Mouse (Mus musculus): Measurements from ENCODE around the gene Slc39a12. TPM values are rescaled to one million over a fixed set of nuclear protein-coding genes. Genes with fewer than 3 reads are reported as not detected.

Slc39a12 gene
- polyA plus RNA-seq (2016; fragmentation: Nextera tagmentation; extraction: Ambion mirVana) = 0.11 TPM in 1 of 2 replicates, not detected in the other

- H3K36me3 ChIP-seq = no peaks in the 10 kb centered on the region
- WGBS = 51% methylated on average over 5 of the region's 5 CpGs
- H3K27me3 ChIP-seq (replicated peaks) = no peaks in the 10 kb centered on the region
- H3K4me1 ChIP-seq (replicated peaks) = no peaks in the 10 kb centered on the region
- no peak within 1 kb of the TSS for H3K9ac ChIP-seq
- ATAC-seq (ENCODE audit: insufficient number of reproducible peaks, low FRiP score) = no peak
- H3K27ac ChIP-seq (ENCODE audit: poor library complexity, severe bottlenecking) = no peak within 1 kb of the TSS
- no peak within 1 kb of the TSS for H3K4me3 ChIP-seq
- no peak within 1 kb of the TSS for H3K4me2 ChIP-seq
- no peaks in the 10 kb centered on the region for H3K9me3 ChIP-seq (replicated peaks)
Measured at GRCm38 (mm10) chr2:14388162-14388561, at the start of gene Slc39a12. Slc39a12 (plus strand) TSS chr2:14388316.

- no peak overlapping the region for H3K4me3 ChIP-seq
- no peaks in the 10 kb centered on the region for H3K27me3 ChIP-seq (replicated peaks)
- H3K4me2 ChIP-seq = no peak overlapping the region
- no peak overlapping the region for H3K9ac ChIP-seq
- H3K4me1 ChIP-seq (replicated peaks) = peaks cover 12% of the 10 kb centered on the region
- H3K9me3 ChIP-seq (replicated peaks) = peaks cover 7% of the 10 kb centered on the region; the same call in 1 of the 2 replicates
- no peaks in the 10 kb centered on the region for H3K36me3 ChIP-seq
- no peak for ATAC-seq (ENCODE audit: insufficient number of reproducible peaks, low FRiP score)
- 55% methylated on average over 14 of the region's 14 CpGs for WGBS
- H3K27ac ChIP-seq (ENCODE audit: poor library complexity, severe bottlenecking) = no peak overlapping the region
Measured at GRCm38 (mm10) chr2:14341652-14342308, 46.3 kb upstream of the Slc39a12 start.

GRCm38 (mm10) chr2:14342309-14342839, 45.7 kb upstream of the Slc39a12 start:
- ATAC-seq (ENCODE audit: insufficient number of reproducible peaks, low FRiP score) = no peak
- H3K4me3 ChIP-seq = no peak overlapping the region
- H3K36me3 ChIP-seq = no peaks in the 10 kb centered on the region
- no peak overlapping the region for H3K9ac ChIP-seq
- H3K4me2 ChIP-seq = no peak overlapping the region
- peaks cover 12% of the 10 kb centered on the region for H3K4me1 ChIP-seq (replicated peaks)
- no peaks in the 10 kb centered on the region for H3K27me3 ChIP-seq (replicated peaks)
- peaks cover 7% of the 10 kb centered on the region; the same call in 1 of the 2 replicates for H3K9me3 ChIP-seq (replicated peaks)
- no peak overlapping the region for H3K27ac ChIP-seq (ENCODE audit: poor library complexity, severe bottlenecking)
- WGBS = 76% methylated on average over 8 of the region's 8 CpGs

- Histone ChIP-seq H3K36me3 (no peaks in the 10 kb centered on the region), H3K4me2 (no peak overlapping the region), H3K4me1 (replicated peaks) (no peaks in the 10 kb centered on the region), H3K4me3 (no peak overlapping the region), H3K9me3 (replicated peaks) (no peaks in the 10 kb centered on the region), H3K27me3 (replicated peaks) (no peaks in the 10 kb centered on the region), H3K27ac (ENCODE audit: poor library complexity, severe bottlenecking) (no peak overlapping the region), H3K9ac (no peak overlapping the region)
- 40% methylated on average over 1 of the region's 1 CpGs for WGBS
- ATAC-seq (ENCODE audit: insufficient number of reproducible peaks, low FRiP score) = no peak
Measured at GRCm38 (mm10) chr2:14388856-14389255, 740 bp downstream of the Slc39a12 start.

- no peak for ATAC-seq (ENCODE audit: insufficient number of reproducible peaks, low FRiP score)
- Histone ChIP-seq H3K36me3 (no peaks in the 10 kb centered on the region), H3K4me1 (replicated peaks) (no peaks in the 10 kb centered on the region), H3K4me3 (no peak overlapping the region), H3K27ac (ENCODE audit: poor library complexity, severe bottlenecking) (no peak overlapping the region), H3K9me3 (replicated peaks) (no peaks in the 10 kb centered on the region), H3K4me2 (no peak overlapping the region), H3K27me3 (replicated peaks) (no peaks in the 10 kb centered on the region), H3K9ac (no peak overlapping the region)
- 81% methylated on average over 1 of the region's 1 CpGs for WGBS
Measured at GRCm38 (mm10) chr2:14390900-14391299, 2.8 kb downstream of the Slc39a12 start.

- H3K36me3 ChIP-seq = no peaks in the 10 kb centered on the region
- H3K4me2 ChIP-seq = no peak overlapping the region
- H3K4me3 ChIP-seq = no peak overlapping the region
- H3K9me3 ChIP-seq (replicated peaks) = no peaks in the 10 kb centered on the region
- H3K4me1 ChIP-seq (replicated peaks) = no peaks in the 10 kb centered on the region
- no peak for ATAC-seq (ENCODE audit: insufficient number of reproducible peaks, low FRiP score)
- no peaks in the 10 kb centered on the region for H3K27me3 ChIP-seq (replicated peaks)
- no peak overlapping the region for H3K27ac ChIP-seq (ENCODE audit: poor library complexity, severe bottlenecking)
- no peak overlapping the region for H3K9ac ChIP-seq
Measured at GRCm38 (mm10) chr2:14403000-14403399, 14.9 kb downstream of the Slc39a12 start.

- Histone ChIP-seq H3K27ac (ENCODE audit: poor library complexity, severe bottlenecking) (no peak overlapping the region), H3K9ac (no peak overlapping the region), H3K4me3 (no peak overlapping the region), H3K36me3 (no peaks in the 10 kb centered on the region), H3K27me3 (replicated peaks) (no peaks in the 10 kb centered on the region), H3K9me3 (replicated peaks) (no peaks in the 10 kb centered on the region), H3K4me2 (no peak overlapping the region), H3K4me1 (replicated peaks) (no peaks in the 10 kb centered on the region)
- 88% methylated on average over 2 of the region's 2 CpGs for WGBS
- no peak for ATAC-seq (ENCODE audit: insufficient number of reproducible peaks, low FRiP score)
Measured at GRCm38 (mm10) chr2:14428987-14429386, 40.9 kb downstream of the Slc39a12 start.

GRCm38 (mm10) chr2:14447322-14447721, 59.2 kb downstream of the Slc39a12 start:
- H3K4me1 ChIP-seq (replicated peaks) = no peaks in the 10 kb centered on the region
- no peak overlapping the region for H3K4me2 ChIP-seq
- H3K27me3 ChIP-seq (replicated peaks) = no peaks in the 10 kb centered on the region
- H3K4me3 ChIP-seq = no peak overlapping the region
- no peak overlapping the region for H3K27ac ChIP-seq (ENCODE audit: poor library complexity, severe bottlenecking)
- H3K9ac ChIP-seq = no peak overlapping the region
- H3K9me3 ChIP-seq (replicated peaks) = no peaks in the 10 kb centered on the region
- ATAC-seq (ENCODE audit: insufficient number of reproducible peaks, low FRiP score) = no peak
- no peaks in the 10 kb centered on the region for H3K36me3 ChIP-seq
- 68% methylated on average over 1 of the region's 1 CpGs for WGBS

- Histone ChIP-seq H3K4me2 (no peak overlapping the region), H3K9ac (no peak overlapping the region), H3K27me3 (replicated peaks) (no peaks in the 10 kb centered on the region), H3K4me1 (replicated peaks) (peaks cover 4% of the 10 kb centered on the region; the same call in 1 of the 2 replicates), H3K27ac (ENCODE audit: poor library complexity, severe bottlenecking) (no peak overlapping the region), H3K36me3 (no peaks in the 10 kb centered on the region), H3K9me3 (replicated peaks) (no peaks in the 10 kb centered on the region), H3K4me3 (no peak overlapping the region)
- ATAC-seq (ENCODE audit: insufficient number of reproducible peaks, low FRiP score) = no peak
Measured at GRCm38 (mm10) chr2:14450866-14451265, 62.8 kb downstream of the Slc39a12 start.

GRCm38 (mm10) chr2:14454946-14455631, 67.0 kb downstream of the Slc39a12 start:
- H3K27ac ChIP-seq (ENCODE audit: poor library complexity, severe bottlenecking) = peak overlapping the region; percentile 3; the same call in 1 of the 2 replicates
- peaks cover 4% of the 10 kb centered on the region; the same call in 1 of the 2 replicates for H3K4me1 ChIP-seq (replicated peaks)
- no peaks in the 10 kb centered on the region for H3K9me3 ChIP-seq (replicated peaks)
- peak; percentile 51; the same call in 1 of the 2 replicates for ATAC-seq (ENCODE audit: insufficient number of reproducible peaks, low FRiP score)
- H3K4me2 ChIP-seq = no peak overlapping the region
- 56% methylated on average over 7 of the region's 7 CpGs for WGBS
- H3K27me3 ChIP-seq (replicated peaks) = no peaks in the 10 kb centered on the region
- no peaks in the 10 kb centered on the region for H3K36me3 ChIP-seq
- no peak overlapping the region for H3K9ac ChIP-seq
- no peak overlapping the region for H3K4me3 ChIP-seq

GRCm38 (mm10) chr2:14464438-14464837, 76.3 kb downstream of the Slc39a12 start:
- Histone ChIP-seq H3K9ac (no peak overlapping the region), H3K4me1 (replicated peaks) (no peaks in the 10 kb centered on the region), H3K9me3 (replicated peaks) (no peaks in the 10 kb centered on the region), H3K36me3 (no peaks in the 10 kb centered on the region), H3K4me2 (no peak overlapping the region), H3K4me3 (no peak overlapping the region), H3K27me3 (replicated peaks) (no peaks in the 10 kb centered on the region), H3K27ac (ENCODE audit: poor library complexity, severe bottlenecking) (no peak overlapping the region)
- 52% methylated on average over 1 of the region's 1 CpGs for WGBS
- no peak for ATAC-seq (ENCODE audit: insufficient number of reproducible peaks, low FRiP score)

Data from heart, embryonic 12.5 days (tissue).